Mouse (Mus musculus): ENCODE measurements around the gene Ankrd17. TPM values are rescaled to one million over a fixed set of nuclear protein-coding genes. Genes with fewer than 3 reads are reported as not detected.
A peak's percentile ranks its signal among the peaks of the same experiment; 100 is the strongest.

Ankrd17 gene
- 10 to 100 TPM; 39.8 to 45.8 TPM for total RNA-seq (2021)
- long read RNA-seq, experiment 1, partial matches to known transcripts, result 2 of 3 reads
- long read RNA-seq, experiment 1, other reads (novel, unspliced or antisense), result 1 of 3 reads
- long read RNA-seq, experiment 2, partial matches to known transcripts, result 6 of 11 reads
- long read RNA-seq, experiment 2, other reads (novel, unspliced or antisense), result 4 of 11 reads

GRCm38 (mm10) chr5:90366121-90367066 is at the start of gene Ankrd17:
TSS of gene Ankrd17 (minus strand) at chr5:90366577.
- intact Hi-C loops (cut with DNase I), result loop anchor here (1.0 to 5.0 kb wide), 2 partner anchors 84 to 143 kb away; no protein-coding TSS in a partner anchor
- peak; percentile 82 to 86 for DNase-seq

- DNase-seq, result no peak
- intact Hi-C loops (cut with DNase I), result no loop called here
Observed at GRCm38 (mm10) chr5:90414925-90415295, 48.5 kb upstream of the Ankrd17 start.

DNA sequence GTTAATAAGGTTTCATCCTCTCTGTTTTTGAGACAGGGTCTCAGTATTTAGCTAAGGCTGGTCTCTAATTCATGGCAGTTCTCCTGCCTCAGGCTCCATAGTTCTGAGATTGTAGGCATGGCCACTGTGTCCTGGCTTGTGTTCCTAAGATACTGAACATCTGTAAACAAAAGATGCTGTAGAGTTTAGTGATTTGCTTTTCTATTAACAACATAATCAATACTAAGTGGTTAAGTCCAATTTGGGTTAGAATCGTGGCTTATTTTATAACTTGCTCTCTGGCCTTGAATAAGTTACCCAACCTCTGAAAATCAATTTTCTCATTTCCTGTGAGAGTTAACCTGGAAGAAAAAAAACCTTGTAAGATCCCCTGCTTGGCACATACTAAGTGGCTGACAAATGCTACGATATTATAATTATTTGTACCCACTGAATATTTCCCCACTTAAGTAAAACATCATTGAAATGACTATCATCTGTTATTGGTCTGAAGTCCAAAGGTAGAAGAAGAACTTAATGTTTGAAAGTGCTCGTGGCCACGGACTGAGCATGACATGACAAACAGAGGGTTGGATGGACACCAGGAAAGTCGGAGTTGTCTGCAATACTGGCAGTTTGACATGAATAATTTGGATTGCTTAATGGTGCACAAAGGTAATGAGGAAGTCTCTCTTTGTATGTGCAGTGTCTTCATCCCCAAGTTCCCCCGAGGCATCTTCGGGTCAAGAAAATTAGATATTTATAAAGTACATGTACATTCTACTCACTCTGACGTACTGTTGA is 48.0 kb upstream of the Ankrd17 start:
- no peak for DNase-seq
- intact Hi-C loops (cut with DNase I), result no loop called here

DNA sequence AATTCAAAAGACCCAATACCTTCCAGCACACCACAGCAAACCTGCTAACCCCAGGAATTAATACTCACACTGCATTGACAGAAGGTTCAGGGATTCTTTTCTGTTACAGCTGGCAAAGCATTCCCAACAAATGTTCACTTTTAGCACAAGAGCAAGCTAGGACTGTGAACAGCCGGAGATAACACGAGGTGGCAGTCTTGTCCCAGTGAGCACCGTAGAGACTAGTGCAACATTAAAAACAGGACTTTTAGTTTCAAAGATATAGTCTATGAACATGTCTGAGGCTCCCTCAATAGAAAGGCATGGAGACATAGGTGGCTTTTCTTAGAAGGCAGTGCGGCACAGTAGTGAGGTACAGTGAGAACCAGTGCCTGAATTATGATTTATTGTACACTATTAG is 38.8 kb upstream of the Ankrd17 start:
- intact Hi-C loops (cut with DNase I), result no loop called here

DNA sequence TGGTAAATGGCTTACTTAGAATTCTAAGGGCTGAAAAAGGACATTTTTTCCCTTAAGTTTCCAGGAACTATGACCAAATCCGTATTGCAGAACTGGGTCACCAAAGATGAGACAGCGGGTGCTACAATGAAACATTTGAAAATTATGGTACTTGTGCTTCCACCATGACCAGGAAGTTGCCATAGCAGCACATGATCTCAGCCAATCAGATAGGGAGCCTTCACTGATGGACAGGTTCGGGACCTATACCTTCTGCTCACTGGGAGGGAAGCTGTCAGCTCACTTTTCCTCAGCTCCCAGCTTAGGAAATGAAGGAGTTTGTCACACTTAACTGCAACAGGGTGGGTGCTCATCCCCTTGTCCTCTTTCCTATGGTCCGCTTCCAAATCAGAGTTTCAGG is 30.4 kb upstream of the Ankrd17 start:
- intact Hi-C loops (cut with DNase I), result no loop called here
- no peak for DNase-seq

More for the DNA sequence above, 38.8 kb upstream of the Ankrd17 start:
- no peak for DNase-seq

DNA sequence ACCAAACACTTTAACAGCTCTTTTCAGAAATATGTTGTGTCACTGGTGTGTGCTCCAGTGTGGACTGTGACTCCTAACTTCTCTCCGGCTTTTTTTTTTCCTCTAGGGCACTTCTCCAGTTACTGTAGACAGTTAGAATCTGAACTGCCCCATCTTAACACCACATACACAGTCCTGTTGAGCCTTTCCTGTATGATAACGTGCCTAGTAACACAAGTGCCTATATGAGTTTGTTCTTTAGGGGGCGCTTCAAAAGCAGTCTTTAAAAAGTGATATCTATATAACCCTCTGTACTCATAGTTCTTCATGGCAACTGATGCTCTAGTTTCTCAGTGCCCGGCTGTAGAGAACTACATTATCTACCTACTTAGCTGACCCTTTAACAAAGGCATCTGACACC is 27.9 kb upstream of the Ankrd17 start:
- no peak for DNase-seq
- intact Hi-C loops (cut with DNase I), result no loop called here

GRCm38 (mm10) chr5:90393764-90394163 is 27.4 kb upstream of the Ankrd17 start:
- intact Hi-C loops (cut with DNase I), result no loop called here

DNA sequence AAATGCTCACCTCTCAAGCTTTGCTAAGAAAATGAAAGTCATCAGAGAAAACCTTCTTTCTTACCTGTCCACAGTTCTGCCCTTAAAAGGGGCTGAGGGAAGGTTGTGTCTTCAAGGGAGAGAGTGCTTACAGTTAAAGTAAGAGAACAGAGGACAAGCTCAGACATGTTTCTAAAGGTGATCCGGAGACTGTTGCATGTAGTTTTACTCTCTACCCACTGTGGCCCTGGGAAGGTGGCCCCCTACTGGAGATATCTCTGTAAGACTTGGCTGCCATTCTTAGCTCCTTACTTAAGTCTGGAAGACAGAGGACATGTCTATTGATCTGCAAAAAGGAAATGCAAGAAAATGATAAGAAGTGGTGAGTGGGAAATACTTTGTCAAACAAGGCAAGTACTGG is 16.7 kb upstream of the Ankrd17 start:
- intact Hi-C loops (cut with DNase I), result loop anchor here (5.0 kb wide), 1 partner anchor 181 kb away; no protein-coding TSS in a partner anchor
- no peak for DNase-seq

More at GRCm38 (mm10) chr5:90393764-90394163, 27.4 kb upstream of the Ankrd17 start:
- DNase-seq, result no peak

GRCm38 (mm10) chr5:90381458-90381857 is 15.1 kb upstream of the Ankrd17 start:
- intact Hi-C loops (cut with DNase I), result loop anchor here (5.0 kb wide), 1 partner anchor 179 kb away; no protein-coding TSS in a partner anchor
- DNase-seq, result no peak

DNA sequence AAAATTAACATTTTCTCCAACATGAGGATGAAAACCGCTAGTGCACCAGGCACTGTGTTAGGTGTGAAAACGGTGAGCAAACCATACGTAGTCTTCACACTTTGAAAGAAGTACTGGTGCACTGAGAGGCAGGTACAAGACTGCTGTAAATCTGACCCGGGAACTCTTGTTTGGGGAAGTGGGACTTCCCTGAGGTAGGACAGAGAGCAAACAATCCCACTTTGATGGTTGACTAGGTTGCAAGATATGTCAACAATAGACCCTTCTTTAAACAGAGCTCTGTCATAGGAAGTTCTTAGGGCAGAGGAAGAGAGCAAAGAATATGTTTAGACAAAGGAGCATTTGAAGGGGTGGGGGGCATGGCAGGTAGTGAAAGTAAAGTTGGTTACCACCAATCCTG is 7.3 kb upstream of the Ankrd17 start:
- intact Hi-C loops (cut with DNase I), result no loop called here
- DNase-seq, result no peak

- intact Hi-C loops (cut with DNase I), result no loop called here
- no peak for DNase-seq
Observed at GRCm38 (mm10) chr5:90370401-90370800, 4.0 kb upstream of the Ankrd17 start.

DNA sequence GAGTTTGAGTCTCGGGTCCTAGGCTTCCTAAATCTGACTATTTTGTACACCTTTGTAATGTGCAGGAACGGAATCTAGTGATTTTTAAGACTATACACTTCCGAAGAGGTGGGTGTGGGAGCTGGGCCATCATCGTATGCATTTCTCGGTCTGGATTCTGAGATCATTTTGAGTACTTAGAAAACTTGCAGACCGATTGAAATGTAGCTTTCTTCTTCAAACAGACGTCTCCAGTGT is 608 bp upstream of the Ankrd17 start, which contains the start of gene Gm9958:
Gene Gm9958 (plus strand): TSS at position 138 of the 237 bp plus-strand sequence.
- intact Hi-C loops (cut with DNase I), result loop anchor here (5.0 kb wide), 1 partner anchor 85 kb away; no protein-coding TSS in a partner anchor

DNA sequence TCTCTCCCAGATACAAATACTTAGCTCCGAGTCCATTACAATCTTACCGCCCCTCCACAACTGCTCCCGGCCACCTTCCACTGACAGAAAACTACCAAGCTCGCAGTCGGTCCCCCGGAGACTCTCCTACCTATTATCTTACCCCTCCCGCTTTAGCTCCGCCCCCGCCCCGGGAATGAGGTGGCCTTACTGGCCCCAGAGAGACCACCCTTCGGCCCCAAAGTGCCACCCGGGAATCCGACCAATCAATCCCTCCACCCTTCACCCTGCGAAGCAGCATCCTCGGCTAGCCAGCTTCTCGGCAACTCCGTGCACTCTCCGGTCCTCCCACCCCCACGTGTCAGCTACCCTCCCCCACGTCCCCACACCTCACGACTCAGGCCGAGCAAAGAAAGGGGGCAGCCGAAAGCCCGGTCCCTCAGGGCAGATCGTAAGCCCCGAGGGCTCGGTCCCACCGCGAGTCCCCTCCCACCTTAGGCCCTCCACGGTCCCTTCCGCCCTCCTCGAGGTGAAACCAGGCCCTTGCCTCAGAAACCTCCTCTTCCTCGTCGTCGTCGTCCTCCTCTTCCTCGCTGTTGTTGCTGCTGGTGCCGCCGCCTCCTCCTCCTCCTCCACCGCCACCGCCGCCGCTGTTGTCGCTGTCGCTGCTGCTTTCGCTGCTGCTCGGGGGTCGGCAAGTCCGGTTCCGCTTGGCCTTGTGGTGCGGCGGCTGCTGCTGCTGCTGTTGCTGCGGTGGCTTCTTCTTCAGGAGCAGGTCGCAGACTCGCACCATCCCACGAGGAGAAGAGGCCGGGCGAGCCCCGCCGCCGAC is 1.0 kb downstream of the Ankrd17 start:
- DNase-seq, result peak in 1 of 2 experiments; percentile 10
- intact Hi-C loops (cut with DNase I), result loop anchor here (5.0 kb wide), 1 partner anchor 83 kb away; no protein-coding TSS in a partner anchor

More for the DNA sequence above, 608 bp upstream of the Ankrd17 start, which contains the start of gene Gm9958:
- no peak for DNase-seq

DNA sequence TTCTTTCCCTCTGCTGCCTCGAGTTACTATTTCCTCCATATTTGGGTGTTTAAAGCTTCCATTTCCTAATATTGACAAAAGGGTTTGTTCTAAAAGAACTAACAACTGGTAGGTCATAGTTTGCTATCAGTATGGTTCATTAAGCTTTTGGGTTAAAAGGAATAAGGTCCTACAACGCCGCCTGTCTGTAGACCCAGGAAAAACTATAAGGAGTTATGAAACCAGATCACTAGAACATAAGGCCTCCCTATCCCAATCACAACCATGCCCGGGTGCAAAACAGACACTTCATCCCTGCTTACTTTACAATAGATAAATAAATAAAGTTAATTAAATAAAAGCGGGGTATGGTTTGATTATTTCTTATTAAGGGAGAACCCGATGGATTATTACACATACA is 1.9 kb downstream of the Ankrd17 start:
- intact Hi-C loops (cut with DNase I), result loop anchor here (5.0 kb wide), 2 partner anchors 72 to 102 kb away; no protein-coding TSS in a partner anchor
- DNase-seq, result peak in 1 of 2 experiments; percentile 63

DNA sequence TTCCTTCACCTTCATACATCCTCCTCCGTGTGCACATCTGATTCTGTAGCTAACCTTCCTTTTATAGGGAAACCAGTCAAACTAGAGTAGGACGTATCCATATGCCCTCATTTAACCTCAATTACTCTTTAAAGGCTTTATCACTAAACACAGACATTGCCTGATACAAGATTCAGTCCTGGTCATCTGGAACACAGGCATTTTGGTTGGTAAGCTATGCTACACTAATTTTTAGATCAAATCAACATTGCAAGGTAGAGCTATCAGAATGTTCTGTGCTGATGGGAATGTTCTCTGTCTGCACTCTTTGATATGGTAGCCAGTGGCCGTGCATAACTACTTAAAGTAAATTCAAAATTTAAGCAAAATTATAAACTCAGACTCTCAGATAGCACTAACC is 10.6 kb downstream of the Ankrd17 start:
- no peak for DNase-seq
- intact Hi-C loops (cut with DNase I), result no loop called here

DNA sequence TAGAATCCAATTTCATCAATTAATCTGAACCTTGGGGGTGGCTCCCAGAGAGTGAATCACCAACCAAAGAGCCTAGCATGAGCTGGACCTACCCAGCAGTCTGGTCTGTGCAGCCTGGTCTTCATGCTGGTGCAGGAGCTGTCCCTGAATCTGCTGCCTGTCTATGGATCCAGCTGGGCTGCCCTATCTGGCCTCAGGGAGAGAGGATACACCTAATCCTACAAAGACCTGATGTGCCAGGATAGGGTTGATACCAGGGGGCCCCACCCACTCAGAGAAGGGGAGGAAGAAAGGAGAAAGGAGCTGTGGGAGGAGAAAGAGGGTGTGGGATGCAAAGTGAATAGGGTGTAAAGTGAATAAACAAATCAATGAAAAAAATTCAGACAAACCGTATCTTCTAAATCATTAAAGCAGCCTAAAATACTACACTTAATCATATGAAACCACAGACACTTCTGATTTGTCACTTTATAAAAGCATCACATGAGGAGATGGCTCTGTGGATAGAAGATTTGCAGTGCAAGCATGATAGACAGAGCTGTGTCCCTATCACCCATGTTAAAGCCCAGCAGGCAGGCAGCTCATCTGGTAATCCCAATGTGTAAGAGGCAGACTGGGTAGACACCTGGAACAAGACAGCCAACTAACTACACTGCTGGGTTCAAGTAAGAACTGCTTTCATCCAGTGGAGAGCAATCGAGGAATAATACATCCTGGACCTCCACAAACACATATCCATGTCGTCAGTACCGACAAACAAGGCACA is 12.6 kb downstream of the Ankrd17 start:
- no peak for DNase-seq

DNA sequence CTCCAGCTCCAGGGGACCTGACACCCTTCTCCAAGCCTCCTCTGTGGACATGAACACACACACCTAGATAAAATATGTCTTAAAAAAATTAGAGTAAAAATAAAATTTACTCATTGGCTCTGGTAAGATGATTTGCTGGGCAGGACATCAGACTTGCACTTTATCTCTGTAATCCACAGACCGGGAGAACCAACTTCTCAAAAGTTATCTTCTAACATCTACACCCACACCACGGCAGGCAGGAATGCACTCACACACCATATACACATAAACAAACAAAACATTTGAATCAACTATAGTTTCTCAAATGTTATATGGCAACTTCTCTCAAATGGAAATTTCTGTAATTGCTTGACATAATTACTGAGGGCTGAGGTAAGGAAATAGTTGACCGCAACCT is 19.5 kb downstream of the Ankrd17 start:
- intact Hi-C loops (cut with DNase I), result no loop called here
- no peak for DNase-seq

More for the DNA sequence above, 12.6 kb downstream of the Ankrd17 start:
- intact Hi-C loops (cut with DNase I), result no loop called here

DNA sequence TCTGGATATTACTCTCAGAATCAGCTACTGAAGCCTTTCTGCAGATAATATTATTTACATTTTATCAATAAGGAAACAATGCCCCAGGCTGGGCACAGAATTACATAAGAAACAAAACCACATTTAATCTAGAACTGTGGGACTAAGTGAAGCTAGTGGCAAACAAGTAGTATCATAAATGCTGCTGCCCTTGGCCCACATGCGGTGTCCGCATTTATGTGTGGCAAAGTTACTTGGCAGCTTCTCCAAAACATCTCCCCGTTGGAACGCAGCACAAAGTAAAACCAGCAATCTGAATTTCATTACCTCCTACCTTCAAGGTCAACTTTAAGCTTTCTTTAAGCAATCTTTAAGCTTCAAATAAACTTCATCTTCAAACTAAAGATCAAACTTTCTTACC is 25.5 kb downstream of the Ankrd17 start:
- intact Hi-C loops (cut with DNase I), result no loop called here
- no peak for DNase-seq

- intact Hi-C loops (cut with DNase I), result no loop called here
- no peak for DNase-seq
Observed at GRCm38 (mm10) chr5:90339953-90340343, 26.4 kb downstream of the Ankrd17 start.
